Comparison of ENCODE assay signal across 8 mouse cellular contexts in the genomic region with DNA sequence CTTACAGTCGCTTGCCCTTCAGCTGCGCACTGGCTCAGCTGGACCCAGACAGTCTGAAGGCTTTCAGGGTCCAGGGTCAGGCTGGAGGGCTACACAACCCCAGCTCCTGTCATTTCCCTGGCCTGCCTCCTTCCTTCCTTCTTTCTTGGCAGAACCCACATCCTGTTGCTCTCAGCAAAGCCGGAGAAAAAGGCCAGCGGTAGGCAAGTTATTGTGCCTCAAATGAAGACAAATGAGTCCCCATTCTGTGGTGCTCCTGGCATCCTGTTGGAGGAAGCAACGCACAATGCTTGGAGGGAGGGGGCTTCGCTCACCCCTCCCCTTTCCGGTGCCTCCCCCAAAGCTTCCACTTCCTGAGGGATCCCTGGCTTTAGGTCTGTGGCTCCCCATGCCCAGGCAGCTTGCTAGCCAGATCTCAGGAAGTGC.
A peak's percentile ranks its signal among the peaks of the same experiment; 100 is the strongest.
DNase-seq lines count a peak whose midpoint lies in the region; ATAC-seq and TF ChIP-seq lines count a peak whose summit lies in the region.

No protein-coding gene starts in this region.

- peak overlapping the region; percentile 47; the same call in 1 of the 2 replicates for H3K27ac ChIP-seq in layer of hippocampus, adult 2 months
- H3K27ac ChIP-seq in heart, embryonic 11.5 days (ENCODE audit: low read depth, low read length), result peak overlapping the region; percentile 65; the same call in 1 of the 2 replicates
- H3K27ac ChIP-seq in stomach, embryonic 14.5 days (ENCODE audit: low read length), result peak overlapping the region; percentile 66

- 56% methylated on average over 7 of the region's 7 CpGs for WGBS in heart, embryonic 11.5 days (ENCODE audit: insufficient replicate concordance)
- WGBS in lung, adult 2 months, result 25% methylated on average over 7 of the region's 7 CpGs
- WGBS in stomach, embryonic 14.5 days, result 31% methylated on average over 7 of the region's 7 CpGs

- peak; percentile 43; the same call in 1 of the 2 replicates for TF ChIP-seq POLR2A in lung, adult 2 months (IDR thresholded peaks at IDR 0.05; ENCODE audit: borderline replicate concordance, extremely low read depth, low read depth, low read length)

- H3K9me3 ChIP-seq in heart, embryonic 11.5 days (replicated peaks; ENCODE audit: control insufficient read depth, low read length), result no peaks in the 10 kb centered on the region
- no peaks in the 10 kb centered on the region for H3K9me3 ChIP-seq in stomach, embryonic 14.5 days (ENCODE audit: control insufficient read depth, low read depth, low read length)

- no peak for TF ChIP-seq CTCF in layer of hippocampus, adult 2 months (conservative IDR thresholded peaks at IDR 0.05)
- TF ChIP-seq CTCF in lung, adult 2 months (IDR thresholded peaks at IDR 0.05; ENCODE audit: insufficient read depth, low read length), result no peak

- H3K27me3 ChIP-seq in heart, embryonic 11.5 days (ENCODE audit: control insufficient read depth, insufficient read depth, low read length), result no peaks in the 10 kb centered on the region
- no peaks in the 10 kb centered on the region for H3K27me3 ChIP-seq in stomach, embryonic 14.5 days (ENCODE audit: control insufficient read depth, insufficient read depth, low read length)

- peak; percentile 52; the same call in 1 of the 2 replicates for ATAC-seq in heart, embryonic 11.5 days (replicated peaks; ENCODE audit: insufficient number of reproducible peaks, low FRiP score, low TSS enrichment)
- ATAC-seq in stomach, embryonic 14.5 days (ENCODE audit: insufficient number of reproducible peaks, insufficient read depth, low FRiP score, low read depth), result peak; percentile 33; the same call in 1 of the 2 replicates

- H3K9ac ChIP-seq in heart, embryonic 11.5 days (ENCODE audit: low read depth, low read length), result no peak overlapping the region
- no peak overlapping the region for H3K9ac ChIP-seq in stomach, embryonic 14.5 days (replicated peaks; ENCODE audit: low read depth, low read length)

- no peak overlapping the region for H3K4me3 ChIP-seq in layer of hippocampus, adult 2 months
- no peak overlapping the region for H3K4me3 ChIP-seq in heart, embryonic 11.5 days (ENCODE audit: low read depth, low read length)
- no peak overlapping the region for H3K4me3 ChIP-seq in lung, adult 2 months (replicated peaks; ENCODE audit: extremely low read depth, low read depth, low read length)
- no peak overlapping the region for H3K4me3 ChIP-seq in stomach, embryonic 14.5 days (ENCODE audit: low read depth, low read length)

- no peak overlapping the region for H3K4me2 ChIP-seq in heart, embryonic 11.5 days
- no peak overlapping the region for H3K4me2 ChIP-seq in stomach, embryonic 14.5 days (replicated peaks; ENCODE audit: low read depth, low read length)

- no peaks in the 10 kb centered on the region for H3K36me3 ChIP-seq in heart, embryonic 11.5 days (ENCODE audit: control insufficient read depth, insufficient read depth, low read length)
- no peaks in the 10 kb centered on the region for H3K36me3 ChIP-seq in stomach, embryonic 14.5 days (ENCODE audit: control insufficient read depth, insufficient read depth, low read length)

- no peak for DNase-seq in layer of hippocampus, adult 2 months (ENCODE audit: low spot score in 2 of 2)
- DNase-seq in layer of hippocampus, postnatal 14 days (ENCODE audit: low spot score in 2 of 2), result no peak
- DNase-seq in c-Kit-positive CD71-negative TER-119-negative erythroid progenitor cells, embryonic 14.5 days (ENCODE audit: low read depth), result peak; percentile 9
- peak; percentile 75 for DNase-seq in kidney, adult 11 months
- DNase-seq in lung, adult 2 months, result peak; percentile 42
- DNase-seq in cerebellum, adult 18-20 months, result no peak

- no peaks in the 10 kb centered on the region for H3K4me1 ChIP-seq in heart, embryonic 11.5 days (ENCODE audit: control insufficient read depth, insufficient read depth, low read length)
- peaks cover 9% of the 10 kb centered on the region for H3K4me1 ChIP-seq in lung, adult 2 months (ENCODE audit: control insufficient read depth, insufficient read depth, low read length)
- H3K4me1 ChIP-seq in stomach, embryonic 14.5 days (ENCODE audit: control insufficient read depth, insufficient read depth, low read length), result peaks cover 2% of the 10 kb centered on the region; the same call in 1 of the 2 replicates

Comparison
In these comparisons a context has a peak if more than half of its experiments do, and no peak if none do; other contexts are left out.
1. DNase-seq: peak in c-Kit-positive CD71-negative TER-119-negative erythroid progenitor cells, embryonic 14.5 days (single experiment), kidney, adult 11 months (single experiment) and lung, adult 2 months (single experiment); none in layer of hippocampus, adult 2 months (0 of 2), layer of hippocampus, postnatal 14 days (0 of 2) and cerebellum, adult 18-20 months (0 of 2).
2. Peak in every context shown above with its lines, with median percentiles within 50 percentile points of each other: H3K27ac ChIP-seq.